Mouse (Mus musculus) stomach, postnatal 0 days (tissue): ENCODE results near the gene Zfp853. TPM values are rescaled to one million over a fixed set of nuclear protein-coding genes. Genes with fewer than 3 reads are reported as not detected.

Source experiments
- ATAC-seq: fragments of 200-750 bp; cut with Nextera tagmentation; 2 replicates; pipeline ENCODE4 v1.8.0; 2017; ENCODE audit not compliant: low FRiP score, low TSS enrichment
- DNase-seq: peaks from one replicate; pipeline ENCODE4 v3.0.0-alpha.2; 2016; ENCODE audit warnings: low spot score
- H3K27ac ChIP-seq: fragments of 300-500 bp; sonication (generic); replicated peaks from 2 replicates; pipeline ENCODE4 v1.5.1; 2014; ENCODE audit warnings: mild to moderate bottlenecking, control low read depth
- H3K27me3 ChIP-seq: fragments of 300-500 bp; sonication (generic); 2 replicates; pipeline ENCODE4 v1.6.1; 2014; ENCODE audit warnings: low read length; ENCODE audit not compliant: control insufficient read depth, insufficient read depth
- H3K36me3 ChIP-seq: fragments of 300-500 bp; sonication (generic); 2 replicates; pipeline ENCODE4 v1.6.1; 2014; ENCODE audit warnings: low read length, mixed read lengths; ENCODE audit not compliant: control insufficient read depth, insufficient read depth
- H3K4me1 ChIP-seq: fragments of 300-500 bp; sonication (generic); replicated peaks from 2 replicates; pipeline ENCODE4 v1.6.1; 2014; ENCODE audit warnings: antibody characterized with exemption; ENCODE audit not compliant: control insufficient read depth, insufficient read depth
- H3K4me2 ChIP-seq: fragments of 300-500 bp; sonication (generic); replicated peaks from 2 replicates; pipeline ENCODE4 v1.6.1; 2014; ENCODE audit warnings: low read depth, mild to moderate bottlenecking, control low read depth, moderate library complexity
- H3K4me3 ChIP-seq: fragments of 300-500 bp; sonication (generic); 2 replicates; pipeline ENCODE4 v1.5.1; 2014; ENCODE audit warnings: low read depth, low read length, control low read depth
- H3K9ac ChIP-seq: fragments of 300-500 bp; sonication (generic); 2 replicates; pipeline ENCODE4 v1.6.1; 2014; ENCODE audit warnings: mild to moderate bottlenecking, low read length, control low read depth, mixed read lengths
- H3K9me3 ChIP-seq: fragments of 300-500 bp; sonication (generic); 2 replicates; pipeline ENCODE4 v1.6.1; 2016; ENCODE audit warnings: low read length; ENCODE audit not compliant: control insufficient read depth
- CTCF ChIP-seq: IDR thresholded peaks from 2 replicates; pipeline ENCODE4 v1.5.1; 2016; ENCODE audit warnings: antibody characterized with exemption, low read depth, mild to moderate bottlenecking, moderate library complexity
- EP300 ChIP-seq: optimal IDR thresholded peaks from 2 replicates; pipeline ENCODE3; 2016; ENCODE audit warnings: antibody characterized with exemption
- WGBS: fragments of 180-500 bp; shearing (Covaris S2); extraction: QIAGEN DNeasy Blood & Tissue Kit; methylation state at CpG from one replicate; pipeline ENCODE4 v1.1.7; 2014; 5-methylcytosine and 5-hydroxymethylcytosine counted together
- polyA plus RNA-seq: library from polyadenylated mRNA; unstranded; fragments of >200 nt; fragmentation: Nextera tagmentation; extraction: Ambion mirVana; gene quantifications from 2 replicates; pipeline ENCODE4 v1.2.1, GENCODE M21; 2015

The Zfp853 gene
- polyA plus RNA-seq, 1 experiment from 2014 or later: 0.06 TPM

DNA sequence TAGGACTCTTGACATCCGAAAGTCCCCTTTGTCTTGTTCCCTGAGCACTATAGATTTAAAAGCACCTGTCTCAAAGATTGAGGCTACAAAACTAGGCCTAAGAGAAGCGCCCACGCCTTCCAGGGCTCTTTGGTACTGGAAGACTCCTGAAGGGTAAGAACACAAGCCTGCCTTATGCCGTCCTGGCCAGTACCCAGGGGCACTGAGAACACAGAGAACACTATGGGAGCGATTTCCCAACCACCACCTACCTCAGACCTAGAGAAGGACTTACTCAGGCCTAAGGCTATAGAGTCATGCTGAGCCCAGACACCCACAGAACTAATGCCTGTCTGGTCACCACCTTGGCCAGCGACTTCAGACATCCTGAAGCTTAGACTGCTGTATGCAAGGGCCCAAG lies 26.6 kb downstream of the Zfp853 start:
- H3K4me1 ChIP-seq: no peaks in the 10 kb centered on the region
- no peak overlapping the region for H3K4me2 ChIP-seq
- H3K36me3 ChIP-seq: 0 out of 2 replicates have a peak, but pooled peaks cover 3% of the 10 kb centered on the region
- H3K27ac ChIP-seq: no peak overlapping the region
- no peak overlapping the region for H3K4me3 ChIP-seq
- TF ChIP-seq EP300 (no peak), CTCF (no peak)
- ATAC-seq (no peak), DNase-seq (no peak)
- no peaks in the 10 kb centered on the region for H3K27me3 ChIP-seq
- H3K9ac ChIP-seq: no peak overlapping the region
- 87% methylated on average over 6 of the region's 6 CpGs for WGBS
- no peaks in the 10 kb centered on the region for H3K9me3 ChIP-seq

DNA sequence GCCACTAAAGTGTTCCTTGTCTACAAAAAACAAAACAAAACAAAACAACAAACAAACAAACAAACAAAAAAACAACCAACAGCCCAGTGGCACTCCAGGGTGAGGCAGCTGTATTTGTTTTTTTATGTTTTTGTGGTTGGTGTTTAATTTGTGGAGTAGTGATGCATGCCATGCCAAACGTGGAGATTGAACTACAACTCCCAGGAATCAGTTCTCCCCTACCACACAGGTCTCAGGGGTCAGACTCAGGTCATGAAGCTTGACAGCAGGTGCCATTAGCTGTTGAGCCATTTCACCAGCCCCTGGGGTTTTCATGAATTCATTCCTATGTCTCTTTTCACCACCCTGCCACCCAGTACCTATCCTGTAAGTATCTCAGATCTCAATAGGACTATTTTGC lies 28.0 kb downstream of the Zfp853 start:
- no peak overlapping the region for H3K9ac ChIP-seq
- WGBS: 43% methylated on average over 1 of the region's 1 CpGs
- no peak for ATAC-seq

DNA sequence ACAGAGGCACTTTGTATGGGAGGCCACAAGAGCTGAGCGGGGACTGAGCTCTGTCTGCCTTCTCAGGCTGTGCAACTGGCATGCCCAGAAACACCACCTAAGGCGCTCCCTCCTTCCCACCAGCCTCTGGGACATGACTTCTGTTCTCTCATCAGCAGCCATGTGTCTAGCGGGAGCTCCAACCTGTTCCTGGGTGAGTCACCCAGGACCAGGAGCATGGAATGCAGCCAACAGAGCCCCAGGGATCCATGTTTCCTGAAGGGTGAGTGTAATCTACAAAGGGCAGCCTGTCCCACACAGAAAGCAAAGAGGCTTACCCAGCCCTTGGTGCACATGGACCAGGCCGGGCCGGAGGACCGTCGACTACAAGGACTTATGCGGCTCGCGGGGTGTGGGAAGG lies 28.7 kb downstream of the Zfp853 start:
- no peaks in the 10 kb centered on the region for H3K9me3 ChIP-seq
- H3K27me3 ChIP-seq: no peaks in the 10 kb centered on the region
- H3K4me3 ChIP-seq: no peak overlapping the region
- no peaks in the 10 kb centered on the region for H3K4me1 ChIP-seq
- DNase-seq (peak; percentile 69), ATAC-seq (peak; percentile 58)
- 70% methylated on average over 10 of the region's 10 CpGs for WGBS
- no peak for TF ChIP-seq EP300
- TF ChIP-seq CTCF: no peak
- no peak overlapping the region for H3K4me2 ChIP-seq
- peaks cover 3% of the 10 kb centered on the region; the same call in 1 of the 2 replicates for H3K36me3 ChIP-seq
- H3K9ac ChIP-seq: no peak overlapping the region
- no peak overlapping the region for H3K27ac ChIP-seq

More for the DNA sequence above, 28.0 kb downstream of the Zfp853 start:
- no peaks in the 10 kb centered on the region for H3K27me3 ChIP-seq
- DNase-seq: no peak
- no peaks in the 10 kb centered on the region for H3K9me3 ChIP-seq
- H3K36me3 ChIP-seq: peaks cover 3% of the 10 kb centered on the region; the same call in 1 of the 2 replicates
- TF ChIP-seq CTCF (no peak), EP300 (no peak)
- H3K4me3 ChIP-seq: no peak overlapping the region
- H3K4me2 ChIP-seq: no peak overlapping the region
- H3K27ac ChIP-seq: no peak overlapping the region
- no peaks in the 10 kb centered on the region for H3K4me1 ChIP-seq

DNA sequence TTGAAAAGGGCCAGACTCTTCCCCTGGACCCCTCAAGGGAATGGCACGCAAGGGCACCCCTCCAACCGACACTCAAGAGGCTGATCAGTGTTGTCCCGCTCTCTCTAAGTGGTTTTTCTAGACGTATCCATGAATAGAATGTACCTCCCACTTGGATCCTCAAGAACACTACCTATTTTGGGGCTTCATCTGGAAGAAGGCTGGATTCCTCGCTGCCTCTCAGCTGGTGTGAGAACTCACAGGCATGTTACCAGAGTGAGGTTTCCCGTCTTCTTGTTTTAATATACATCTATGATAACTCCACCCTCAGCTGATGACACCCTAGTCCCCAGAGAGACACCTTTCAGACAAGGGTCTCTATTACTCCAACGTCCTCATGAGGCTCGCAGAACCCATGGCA lies 31.8 kb downstream of the Zfp853 start:
- ATAC-seq (no peak), DNase-seq (no peak)
- TF ChIP-seq CTCF: no peak
- TF ChIP-seq EP300: no peak
- Histone ChIP-seq H3K4me1 (no peaks in the 10 kb centered on the region), H3K4me2 (no peak overlapping the region), H3K27ac (no peak overlapping the region), H3K9me3 (no peaks in the 10 kb centered on the region), H3K9ac (no peak overlapping the region), H3K4me3 (no peak overlapping the region), H3K27me3 (no peaks in the 10 kb centered on the region), H3K36me3 (peaks cover 3% of the 10 kb centered on the region; the same call in 1 of the 2 replicates)
- 91% methylated on average over 8 of the region's 8 CpGs for WGBS

DNA sequence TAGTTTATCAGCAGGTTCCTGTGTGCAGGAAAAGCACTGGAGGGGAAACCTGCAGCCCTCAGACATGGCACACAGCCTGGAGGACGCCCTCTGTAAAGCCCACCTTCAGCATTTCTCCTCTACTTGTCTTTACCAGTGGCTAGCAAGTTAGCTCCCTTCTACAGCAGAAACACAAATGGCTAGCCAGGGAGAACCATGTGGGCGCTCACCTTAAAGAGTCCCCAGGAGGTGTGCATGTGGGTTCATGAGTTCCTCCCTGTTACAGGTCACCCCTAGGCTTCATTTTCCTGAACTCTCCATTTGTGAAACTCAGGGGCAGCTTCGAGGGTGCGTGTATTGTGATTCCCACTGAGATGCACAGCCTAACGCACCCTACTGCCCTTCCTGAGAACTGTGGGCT lies 37.6 kb downstream of the Zfp853 start:
- DNase-seq (no peak), ATAC-seq (no peak)
- Histone ChIP-seq H3K27ac (no peak overlapping the region), H3K9me3 (peaks cover 5% of the 10 kb centered on the region), H3K4me1 (no peaks in the 10 kb centered on the region), H3K4me3 (no peak overlapping the region), H3K27me3 (peaks cover 14% of the 10 kb centered on the region), H3K9ac (no peak overlapping the region), H3K36me3 (peaks cover 12% of the 10 kb centered on the region), H3K4me2 (no peak overlapping the region)
- WGBS: 96% methylated on average over 5 of the region's 5 CpGs
- TF ChIP-seq EP300: no peak
- TF ChIP-seq CTCF: no peak

DNA sequence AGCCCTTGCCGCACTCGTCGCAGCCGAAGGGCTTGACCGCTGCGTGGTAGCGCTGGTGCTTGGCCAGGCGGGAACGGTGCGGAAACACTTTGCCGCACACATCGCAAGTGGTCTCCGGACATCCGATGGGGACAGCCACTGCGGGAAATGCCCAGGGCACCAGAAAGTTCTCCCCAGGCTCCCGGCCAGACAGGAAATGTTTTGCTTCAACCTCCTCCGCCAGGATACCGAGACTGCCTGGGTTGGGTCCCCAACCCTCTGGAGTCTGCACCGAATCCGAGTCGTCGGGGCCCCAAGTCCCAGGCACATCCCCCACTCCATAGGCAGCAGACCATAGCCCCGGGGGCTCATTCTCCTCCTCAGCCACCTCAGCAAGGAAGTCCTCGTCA lies 38.3 kb downstream of the Zfp853 start:
- Histone ChIP-seq H3K9ac (no peak overlapping the region), H3K4me1 (no peaks in the 10 kb centered on the region), H3K27me3 (peaks cover 14% of the 10 kb centered on the region), H3K27ac (no peak overlapping the region), H3K4me2 (no peak overlapping the region), H3K9me3 (peaks cover 5% of the 10 kb centered on the region), H3K4me3 (no peak overlapping the region), H3K36me3 (peaks cover 12% of the 10 kb centered on the region)
- 65% methylated on average over 23 of the region's 24 CpGs for WGBS
- TF ChIP-seq CTCF: no peak
- no peak for TF ChIP-seq EP300
- no peak for DNase-seq
- ATAC-seq: no peak
